Mouse (Mus musculus) embryo, embryonic 11 days (tissue): ENCODE measurements around the gene Erbin.

Source experiments
- DNase-seq: peaks from one replicate; pipeline ENCODE4 v3.0.0-alpha.2; 2015

Gene Erbin

DNA sequence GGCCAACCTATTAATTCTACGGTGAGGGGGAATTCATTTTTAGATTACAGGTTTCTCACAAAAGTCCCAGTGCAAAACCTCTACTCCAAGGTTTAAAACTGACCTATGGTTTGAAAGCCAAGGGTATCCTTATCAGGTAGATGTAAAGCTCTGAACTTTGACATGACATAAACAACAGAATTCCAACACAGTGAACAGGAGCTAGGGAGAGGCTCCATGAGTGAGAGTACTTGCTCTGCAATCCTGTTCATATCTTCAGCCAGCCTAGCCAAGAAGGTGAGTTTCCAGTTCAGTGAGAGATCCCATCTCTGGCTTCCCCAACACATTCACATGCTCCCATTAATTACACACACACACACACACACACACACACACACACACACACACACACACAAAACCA is 9.7 kb downstream of the Erbin start:
- no peak for DNase-seq

DNA sequence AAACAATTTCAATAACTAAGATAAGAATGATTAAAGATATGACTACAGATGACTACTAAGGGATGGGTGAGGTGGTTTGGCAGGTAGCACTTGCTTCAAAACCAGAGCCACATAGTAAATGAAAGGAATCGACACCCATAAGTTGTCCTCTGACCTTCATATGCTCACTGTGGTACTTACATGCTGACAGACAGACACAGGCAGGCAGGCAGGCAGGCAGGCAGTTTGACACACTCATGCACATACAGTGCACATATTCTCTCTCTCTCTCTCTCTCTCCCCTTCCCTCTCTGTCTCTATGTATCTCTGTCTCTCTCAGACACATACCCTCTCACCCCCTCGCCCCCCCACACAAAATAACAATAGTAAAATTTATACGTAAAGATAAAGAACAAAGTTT is 10.4 kb downstream of the Erbin start:
- DNase-seq = no peak

DNA sequence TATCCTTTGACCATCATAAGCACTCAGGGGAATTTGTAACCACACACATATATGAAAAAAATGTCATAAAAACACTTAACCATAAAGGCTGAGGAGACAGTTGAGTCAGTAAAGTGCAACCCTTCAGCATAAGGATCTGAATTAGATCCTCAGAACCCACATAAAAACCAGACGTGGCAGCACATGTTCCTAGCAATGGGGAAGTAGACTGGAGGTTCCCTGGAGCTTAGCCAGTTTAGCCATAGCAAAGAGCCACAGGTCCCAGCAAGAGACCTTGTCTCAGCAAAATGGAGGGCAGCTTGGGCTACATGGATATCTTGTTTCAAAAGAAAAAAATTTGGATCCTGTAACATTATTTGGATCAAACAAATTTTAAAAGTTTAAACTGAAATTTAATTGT is 20.3 kb downstream of the Erbin start:
- no peak for DNase-seq

DNA sequence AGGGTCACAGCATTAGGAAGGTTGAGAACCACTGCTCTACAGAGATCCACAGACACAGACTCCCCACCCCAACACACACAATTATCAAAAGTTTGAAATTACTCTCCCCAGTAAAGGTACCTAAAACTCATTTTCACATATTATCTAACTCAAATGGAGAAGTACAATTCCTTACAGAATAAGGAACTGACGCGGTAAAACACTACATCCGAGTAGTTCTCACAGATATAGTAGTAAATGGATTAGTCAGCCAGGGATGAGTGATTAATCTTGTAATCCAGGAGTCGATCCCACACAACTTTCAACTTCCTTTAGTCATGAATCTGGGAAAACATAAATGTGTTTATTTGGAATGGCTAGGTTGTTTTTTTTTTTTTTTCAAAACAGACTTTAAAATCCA is 22.7 kb downstream of the Erbin start:
- DNase-seq = no peak

DNA sequence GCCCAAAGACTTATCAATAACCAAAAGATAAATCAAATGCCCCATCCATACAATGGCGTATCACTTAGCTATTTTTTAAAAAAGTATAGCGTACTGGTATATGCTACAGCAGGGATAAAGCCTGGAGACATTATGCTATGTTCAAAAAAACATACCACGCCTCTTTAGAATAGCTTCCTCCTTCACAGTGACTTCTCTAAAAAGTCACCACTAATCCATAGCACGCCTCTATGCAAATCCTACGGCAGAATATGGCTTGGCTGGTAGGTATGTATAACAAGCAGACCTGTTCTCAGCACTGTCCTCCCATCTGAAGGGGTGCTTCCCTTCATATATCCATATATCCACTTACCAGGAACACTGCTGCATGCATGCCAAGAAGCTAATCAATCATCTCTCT is 27.2 kb downstream of the Erbin start:
- DNase-seq = no peak

DNA sequence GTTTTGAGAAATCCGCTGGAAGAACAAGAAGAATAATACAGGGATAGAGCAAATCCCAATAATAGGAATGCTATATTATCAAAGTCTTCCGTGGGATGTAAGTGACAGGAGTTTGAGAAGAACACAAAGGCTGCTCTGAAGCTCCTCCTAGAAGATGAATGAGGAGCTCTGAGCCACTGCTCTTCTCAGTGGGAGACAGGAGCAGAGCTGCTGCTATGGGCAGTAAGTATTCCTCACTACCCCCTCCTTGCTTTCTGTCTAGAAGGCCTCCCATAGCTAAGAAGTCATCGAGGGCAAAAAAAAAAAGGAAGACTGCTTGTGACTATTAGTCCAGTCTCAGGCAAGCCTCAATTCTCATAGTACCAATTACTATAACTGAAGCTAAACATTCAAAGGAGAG is 30.3 kb downstream of the Erbin start:
- DNase-seq = peak; percentile 6

DNA sequence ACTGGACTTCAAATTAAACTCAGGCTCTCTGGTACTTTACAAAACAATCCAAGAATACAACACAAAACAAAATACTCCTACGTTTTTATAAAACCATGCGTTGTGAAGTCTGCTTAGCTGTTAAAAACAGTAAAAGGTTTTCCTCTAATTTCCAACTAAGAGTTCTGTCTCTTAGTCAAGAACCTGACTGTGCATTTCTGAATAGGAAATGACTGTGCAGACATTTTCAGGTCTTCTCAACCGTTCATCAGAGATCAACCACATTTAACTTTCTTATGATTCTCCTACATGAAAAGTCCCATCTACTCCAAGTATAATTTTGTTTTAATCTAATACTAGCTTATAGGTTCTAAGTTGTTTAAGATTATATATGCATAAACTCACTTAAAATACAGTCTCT is 33.8 kb downstream of the Erbin start:
- DNase-seq = no peak

DNA sequence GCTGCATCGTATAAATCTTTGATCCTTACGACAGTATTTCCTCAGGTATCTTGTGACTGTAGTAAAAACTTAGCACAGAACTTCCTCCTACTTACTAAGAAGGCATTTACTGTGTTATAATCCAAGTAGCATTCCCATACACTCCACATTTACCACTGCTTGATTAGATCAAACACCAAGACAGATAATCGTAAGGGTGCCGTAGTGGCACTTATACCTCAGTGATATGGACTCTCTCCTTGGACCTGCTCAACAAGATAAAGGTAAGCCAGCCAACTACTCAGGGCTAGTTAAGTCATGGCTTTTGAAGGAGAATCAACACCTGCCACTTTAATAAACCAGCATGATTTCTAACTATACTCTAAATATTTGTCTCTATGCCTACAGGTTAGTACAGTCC is 39.1 kb downstream of the Erbin start:
- no peak for DNase-seq

DNA sequence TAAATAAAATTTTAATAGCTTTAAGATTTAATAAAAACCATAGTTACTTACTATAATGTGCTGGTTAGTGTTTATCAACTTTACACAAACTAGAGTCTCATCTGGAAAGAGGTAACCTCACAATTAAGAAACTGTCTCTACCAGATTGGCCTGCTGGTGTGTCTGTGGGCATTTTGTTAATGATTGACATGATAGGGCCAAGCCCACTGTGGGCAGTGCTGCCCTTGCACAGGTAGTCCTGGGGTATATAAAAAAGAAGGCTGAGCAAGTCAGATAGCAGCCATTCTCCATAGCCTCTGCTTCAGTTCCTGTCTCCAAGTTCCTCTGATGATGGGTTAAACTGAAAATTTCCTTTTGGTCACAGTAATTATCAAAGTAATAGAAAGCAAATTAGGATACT is 43.6 kb downstream of the Erbin start:
- no peak for DNase-seq

DNA sequence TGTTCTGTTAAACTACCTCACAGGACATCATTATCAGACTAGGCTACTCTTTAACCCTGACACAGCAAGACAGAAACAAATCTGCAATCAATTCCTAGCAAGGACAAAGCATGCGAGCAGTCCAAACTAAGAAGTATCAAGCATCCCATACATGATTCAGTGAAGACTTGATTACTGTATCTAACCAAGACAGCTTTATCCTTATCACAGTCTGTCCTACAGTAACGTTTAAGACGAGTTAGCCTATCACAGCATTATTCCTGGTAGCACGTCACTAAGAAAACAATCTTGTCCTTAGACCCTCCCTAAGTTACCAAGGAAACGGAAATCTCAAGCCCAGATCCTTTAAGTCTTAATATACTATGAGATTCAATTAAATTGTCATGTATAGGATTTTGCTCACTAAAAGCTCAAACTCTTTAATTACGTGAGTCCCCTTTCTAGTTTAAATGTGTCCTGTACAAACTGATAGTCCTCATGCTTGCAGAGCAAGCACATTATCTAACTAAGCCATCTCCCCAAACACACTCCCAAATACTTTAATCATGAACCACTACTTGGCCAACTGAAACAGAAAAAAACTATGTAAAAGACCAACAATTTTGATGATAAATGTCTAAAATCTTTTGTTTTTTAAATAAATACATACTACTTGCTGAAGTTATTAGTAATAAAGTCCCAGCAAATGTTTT is 44.3 kb downstream of the Erbin start:
- no peak for DNase-seq

DNA sequence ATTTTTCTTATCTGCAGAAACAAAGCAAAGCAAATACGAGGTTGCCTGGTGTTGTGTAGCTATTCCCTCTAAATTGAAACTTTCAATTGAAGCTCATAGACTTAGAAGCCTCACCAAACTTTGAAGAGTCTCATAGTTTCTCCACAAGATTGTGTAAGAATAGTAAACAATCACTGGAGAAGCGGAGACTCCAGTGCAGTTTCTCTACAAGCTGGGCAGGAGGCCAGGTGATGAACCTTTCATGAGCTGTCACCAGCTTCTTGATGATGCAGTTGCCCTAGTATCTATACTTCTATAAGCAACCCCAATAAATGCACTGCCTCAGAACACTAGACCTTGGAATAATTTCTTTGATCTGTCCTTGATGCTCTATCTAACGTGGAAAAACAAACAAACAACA is 49.5 kb downstream of the Erbin start:
- DNase-seq = no peak

DNA sequence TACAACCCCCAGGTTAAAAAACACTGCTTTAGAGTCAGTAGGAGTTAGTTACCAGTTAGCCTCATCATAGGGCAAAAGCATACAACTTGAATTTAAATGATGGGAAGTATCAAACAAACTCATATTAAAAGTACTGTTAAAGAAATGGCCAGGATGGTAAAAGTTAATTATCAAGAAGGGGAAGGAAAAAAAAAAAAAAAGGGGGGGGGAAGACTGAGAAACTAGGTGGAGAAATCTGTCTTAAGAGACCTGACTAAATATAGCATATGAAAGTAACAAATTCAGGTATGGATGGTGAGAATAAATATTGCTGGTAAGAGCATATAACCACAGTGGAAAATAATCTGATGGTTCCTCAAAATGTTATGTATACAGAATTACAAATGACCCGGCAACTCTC is 50.2 kb downstream of the Erbin start:
- no peak for DNase-seq

DNA sequence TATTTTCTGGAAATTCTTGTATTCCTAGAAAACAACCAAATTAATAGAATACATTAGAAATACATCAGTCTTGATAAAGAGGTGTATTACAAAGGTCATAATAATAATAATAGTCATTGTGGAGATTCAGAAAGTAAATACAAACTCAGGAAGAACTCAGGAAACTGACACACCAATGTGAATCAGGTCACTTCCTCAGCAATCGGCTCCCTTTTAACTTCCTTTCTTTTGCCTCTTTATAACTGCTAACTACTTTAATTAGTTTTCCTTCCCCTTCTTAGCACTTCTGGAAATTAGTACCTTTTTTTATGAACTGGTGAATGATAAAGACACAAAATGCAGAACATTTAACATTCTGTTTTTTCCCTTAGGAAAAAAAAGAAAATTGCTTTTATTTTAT is 51.4 kb downstream of the Erbin start:
- DNase-seq = no peak

DNA sequence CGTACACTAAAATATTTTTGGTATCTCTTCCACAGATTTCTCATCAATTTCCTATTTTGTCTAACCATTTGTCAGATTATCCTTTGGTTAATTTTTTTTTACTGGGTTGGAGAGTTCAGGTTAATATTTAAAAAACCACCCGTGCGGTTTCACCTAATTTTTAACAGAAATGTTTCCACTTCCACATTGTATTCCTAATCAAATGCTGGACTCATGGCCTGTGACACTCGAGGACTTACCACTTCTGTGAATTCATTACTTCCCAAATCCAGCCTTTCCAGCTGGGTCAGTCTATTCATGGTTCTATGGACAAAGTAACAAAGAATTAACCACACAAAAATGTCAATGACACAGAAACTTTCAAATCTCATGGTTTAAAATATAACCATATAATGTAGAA is 58.3 kb downstream of the Erbin start:
- no peak for DNase-seq

DNA sequence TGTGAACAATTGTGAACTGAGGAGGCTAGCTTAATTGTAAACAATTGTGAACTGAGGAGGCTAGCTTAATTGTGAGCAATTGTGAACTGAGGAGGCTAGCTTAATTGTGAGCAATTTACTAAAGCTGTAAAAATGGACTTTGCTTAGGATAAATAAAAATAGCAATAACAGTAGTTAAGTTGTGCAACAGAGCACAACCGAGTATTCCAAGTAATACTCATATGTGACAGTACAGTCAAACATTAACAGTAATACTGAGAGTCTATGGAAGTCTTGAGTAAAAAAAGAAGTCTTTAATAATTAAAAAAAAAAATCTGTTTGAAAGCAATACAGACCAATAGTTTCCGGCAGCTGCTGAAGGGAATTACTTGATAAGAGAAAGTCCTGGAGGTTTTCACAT is 61.3 kb downstream of the Erbin start:
- no peak for DNase-seq

DNA sequence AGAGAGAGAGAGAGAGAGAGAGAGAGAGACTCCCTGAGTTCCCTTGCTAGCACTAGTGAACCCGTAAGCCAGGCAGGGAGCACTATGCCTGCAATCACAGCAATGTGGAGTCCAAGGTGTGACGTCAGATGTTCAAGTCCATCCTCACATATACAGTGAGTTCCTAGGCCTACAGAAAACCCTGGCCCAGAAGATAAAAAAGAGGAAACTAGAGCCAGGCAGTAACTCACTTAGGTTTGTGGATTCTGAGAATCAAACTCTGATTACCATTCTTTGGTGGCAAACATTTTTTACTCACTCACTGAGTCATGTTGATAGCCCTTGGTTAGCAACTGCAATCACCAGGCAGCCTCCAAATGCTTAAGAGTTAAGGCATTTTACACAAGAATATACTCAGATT is 72.7 kb downstream of the Erbin start:
- no peak for DNase-seq

DNA sequence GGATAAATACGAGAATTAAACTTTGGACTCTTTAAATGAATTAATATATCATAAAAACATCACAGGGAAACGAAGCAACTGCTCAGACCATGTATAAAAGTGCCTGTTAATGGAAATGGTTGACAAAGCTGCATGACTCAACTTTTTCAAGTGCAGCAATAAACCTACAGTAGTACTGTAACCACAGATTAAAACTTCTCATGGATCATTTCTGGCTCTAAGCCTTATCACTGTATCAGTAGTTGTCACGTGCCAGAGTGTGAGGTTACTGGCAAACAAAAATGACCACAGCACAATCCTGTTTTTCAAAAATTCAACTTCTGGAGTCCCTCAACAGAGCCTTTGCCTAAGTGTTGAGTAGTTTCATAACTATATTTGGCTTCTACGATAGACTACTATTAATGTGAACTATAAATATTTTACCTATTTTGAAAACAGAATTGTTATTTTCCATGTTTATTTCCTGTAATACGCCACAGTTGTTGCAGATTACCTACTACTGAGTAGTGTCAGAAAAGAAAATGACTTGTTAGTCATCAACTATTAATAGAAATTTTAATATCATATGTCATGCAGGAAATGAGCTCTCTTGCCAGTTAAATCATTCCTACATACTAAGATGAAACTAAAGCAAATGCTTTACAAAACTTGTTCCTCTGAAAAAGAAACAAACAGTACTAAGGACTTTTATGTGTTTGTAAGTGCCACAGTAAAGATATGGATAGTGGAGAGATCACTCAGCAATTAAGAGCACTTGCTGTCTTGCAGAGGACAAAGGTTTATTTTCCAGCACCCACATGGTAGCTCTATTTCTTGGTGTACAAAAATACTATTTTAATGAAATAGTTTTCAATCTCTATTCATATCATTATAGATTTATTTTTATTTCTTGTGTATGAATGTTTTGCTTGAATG is 78.8 kb downstream of the Erbin start:
- no peak for DNase-seq

DNA sequence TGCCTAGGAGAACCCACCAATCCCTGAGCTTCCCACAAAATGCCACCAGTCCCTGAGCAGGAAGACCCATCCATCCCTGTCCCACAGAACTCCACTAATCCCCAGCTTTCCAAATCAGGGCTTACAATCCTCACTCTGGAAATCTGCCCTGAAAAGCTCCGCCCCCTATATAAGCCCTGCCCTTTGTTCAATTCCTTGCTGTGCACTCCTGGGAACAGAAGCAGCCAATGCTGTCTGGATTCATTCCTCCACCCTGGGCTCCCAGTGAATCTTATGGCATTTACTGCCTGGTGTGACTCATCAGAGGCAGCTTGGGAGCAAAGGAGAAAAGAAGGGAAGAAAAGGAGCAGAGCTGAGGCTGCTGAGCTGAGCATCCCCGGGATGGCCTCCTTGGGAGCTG is 81.7 kb downstream of the Erbin start:
- no peak for DNase-seq

DNA sequence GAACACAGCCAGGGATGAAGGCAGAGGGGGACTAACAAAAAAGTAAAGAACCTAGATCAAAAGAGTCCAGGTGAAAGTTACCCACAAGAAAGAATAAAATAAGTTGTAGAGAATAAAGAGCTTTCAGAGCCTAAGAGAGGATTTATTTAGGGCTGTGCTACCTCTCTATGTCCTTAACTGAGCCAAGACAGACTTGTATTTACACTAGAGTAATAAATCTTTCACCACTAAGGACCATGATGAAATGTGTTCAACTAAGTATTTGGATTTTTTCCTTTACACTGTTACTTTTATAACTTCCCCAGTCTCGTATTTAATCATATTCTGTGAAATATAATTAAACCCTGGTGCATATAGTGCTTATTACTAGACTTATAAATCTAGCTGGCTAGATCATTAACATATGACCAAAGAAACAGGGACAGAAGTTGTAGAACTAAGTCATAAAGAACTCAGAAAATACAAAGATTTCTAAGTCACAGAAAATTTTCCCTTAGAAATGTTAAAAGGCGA is 90.6 kb downstream of the Erbin start:
- DNase-seq = no peak

DNA sequence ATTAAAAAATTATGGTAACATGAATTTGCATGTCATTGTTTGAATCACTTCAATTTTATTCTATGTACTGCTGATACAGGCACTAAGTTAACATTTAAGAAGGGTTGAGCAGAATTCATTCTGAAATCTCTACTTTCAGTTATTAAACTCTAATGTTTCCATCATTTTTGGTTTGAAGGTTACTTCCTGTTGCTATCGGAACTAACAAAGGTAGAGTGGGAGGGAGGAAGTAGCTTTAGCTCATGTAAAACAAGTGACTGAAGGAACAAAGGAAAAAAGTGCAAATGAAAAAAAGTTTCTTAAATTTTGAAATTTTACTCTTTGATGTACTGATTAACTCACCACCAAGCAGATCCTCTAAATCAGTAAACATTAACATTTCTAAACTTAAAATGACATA is 98.0 kb downstream of the Erbin start:
- no peak for DNase-seq

DNA sequence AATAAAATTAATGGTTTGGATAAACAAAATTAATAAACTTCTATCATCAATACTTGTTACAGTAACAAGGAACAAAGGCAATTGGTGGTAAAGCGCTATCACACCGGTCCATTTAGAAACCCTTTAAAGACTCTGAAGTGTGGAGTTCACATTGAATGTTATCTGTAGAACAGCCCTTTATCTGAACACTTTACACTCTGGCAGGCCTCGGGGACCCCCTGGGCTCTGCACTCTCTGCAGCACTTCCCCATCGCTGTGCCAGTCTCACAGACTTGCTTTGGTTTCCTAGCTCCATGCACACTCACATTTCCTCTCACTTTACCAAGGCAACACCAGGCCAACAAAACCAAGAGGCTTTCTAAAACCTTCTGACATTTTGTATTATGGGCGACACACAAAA is 100.9 kb downstream of the Erbin start:
- no peak for DNase-seq

DNA sequence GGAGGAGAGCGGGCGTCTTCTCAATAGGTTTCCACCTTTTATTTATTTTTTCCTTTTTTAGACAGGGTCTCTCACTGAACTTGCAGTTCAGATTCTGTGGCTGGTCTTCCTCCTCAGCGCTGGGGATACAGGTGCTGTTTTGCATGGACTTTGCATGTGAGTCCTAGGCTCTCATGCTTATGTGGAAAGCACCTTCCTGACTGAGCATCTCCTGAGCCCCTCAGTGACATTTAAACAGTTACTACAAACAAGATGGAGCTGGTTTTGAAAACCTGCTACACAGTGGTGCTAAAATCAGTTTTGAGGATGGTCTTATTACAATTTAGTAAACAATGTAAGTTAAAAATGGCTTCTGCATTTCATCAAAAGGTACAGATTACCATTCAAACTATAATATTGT is 102.4 kb downstream of the Erbin start:
- DNase-seq = no peak

DNA sequence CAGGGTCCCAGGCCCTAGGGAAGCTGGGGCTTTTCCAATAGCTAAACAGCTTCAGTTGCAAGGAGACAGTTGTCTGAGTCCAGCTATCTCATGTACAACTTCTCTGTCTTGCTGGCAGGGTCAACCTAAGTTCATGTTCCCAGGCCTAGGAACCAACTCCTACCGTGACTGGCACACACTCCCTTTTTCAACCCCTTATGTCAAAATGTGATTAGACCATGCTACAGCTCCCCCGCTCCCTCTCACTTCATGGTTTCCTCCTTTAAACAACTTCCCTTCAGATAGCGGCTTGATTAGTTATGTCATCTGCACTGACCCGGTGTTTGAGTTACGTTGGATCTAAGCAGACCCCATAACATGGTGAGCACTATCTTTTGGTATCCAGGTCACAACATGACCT is 112.8 kb downstream of the Erbin start:
- DNase-seq = peak; percentile 9

DNA sequence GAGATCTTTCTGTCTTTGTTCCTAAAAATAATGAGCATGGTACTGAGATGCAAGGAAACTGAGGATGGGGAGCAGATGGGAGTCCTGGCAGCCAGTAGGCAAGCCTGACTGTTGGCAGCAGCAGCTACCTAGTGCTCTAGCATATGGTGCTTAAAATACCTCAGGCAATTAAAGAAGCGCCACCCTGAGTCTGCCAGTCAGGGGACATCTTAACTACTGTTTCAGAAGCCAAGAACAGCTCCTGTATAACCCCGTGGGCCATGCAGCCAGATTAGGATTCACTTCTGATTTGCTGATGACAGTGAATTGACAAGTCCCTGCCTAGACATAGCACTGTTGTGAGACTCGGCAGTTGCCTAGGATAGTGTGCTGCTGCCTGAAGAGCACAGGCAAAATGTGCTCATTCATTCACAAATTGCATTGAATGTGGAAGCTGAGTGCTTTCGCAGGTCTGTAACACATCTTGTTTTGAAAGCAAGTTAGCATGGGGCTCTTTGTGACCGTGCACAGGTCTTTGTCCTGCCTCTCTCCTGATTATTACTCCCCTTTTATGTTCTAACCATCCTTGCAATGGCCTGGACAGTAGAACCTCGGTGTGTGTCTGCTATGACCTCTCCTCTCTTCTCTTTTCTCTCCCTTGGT is 114.0 kb downstream of the Erbin start:
- DNase-seq = peak; percentile 14
